Mouse (Mus musculus) urinary bladder, adult 18-20 months (tissue): Measurements from ENCODE around the gene C1galt1.

ENCODE experiments used
- DNase-seq, 2 experiments: peaks; one replicate each; pipeline ENCODE4 v3.0.0; 2022; ENCODE audit warnings: low spot score in 2 of 2, mixed read lengths in 2 of 2

C1galt1 gene

GRCm38 (mm10) chr6:7858586-7858985, 13.9 kb downstream of the C1galt1 start:
- no peak for DNase-seq

GRCm38 (mm10) chr6:7859161-7859560, 14.5 kb downstream of the C1galt1 start:
- no peak for DNase-seq

DNA sequence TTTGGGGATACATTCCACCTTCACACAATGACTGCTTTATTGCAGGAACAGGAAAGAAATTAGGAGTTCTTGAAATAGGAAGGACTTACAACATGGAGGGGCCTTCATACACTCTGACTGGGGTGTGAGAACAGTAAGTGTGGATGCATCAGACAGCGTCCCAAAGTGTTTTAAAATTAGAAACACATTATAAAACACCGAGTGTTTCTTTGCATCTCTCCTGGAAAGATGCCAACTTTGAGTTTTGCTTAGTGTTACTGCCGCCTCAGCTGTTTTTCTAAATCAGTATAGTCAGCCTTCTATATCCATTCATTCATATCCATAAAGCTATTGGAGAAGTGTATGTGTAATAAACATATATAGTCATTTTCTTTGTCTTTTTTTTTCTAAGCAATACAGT, 16.4 kb downstream of the C1galt1 start:
- no peak for DNase-seq

- DNase-seq, result no peak
Observed at GRCm38 (mm10) chr6:7863354-7863753, 18.7 kb downstream of the C1galt1 start.

GRCm38 (mm10) chr6:7876836-7877235, 32.2 kb downstream of the C1galt1 start:
- DNase-seq, result no peak

DNA sequence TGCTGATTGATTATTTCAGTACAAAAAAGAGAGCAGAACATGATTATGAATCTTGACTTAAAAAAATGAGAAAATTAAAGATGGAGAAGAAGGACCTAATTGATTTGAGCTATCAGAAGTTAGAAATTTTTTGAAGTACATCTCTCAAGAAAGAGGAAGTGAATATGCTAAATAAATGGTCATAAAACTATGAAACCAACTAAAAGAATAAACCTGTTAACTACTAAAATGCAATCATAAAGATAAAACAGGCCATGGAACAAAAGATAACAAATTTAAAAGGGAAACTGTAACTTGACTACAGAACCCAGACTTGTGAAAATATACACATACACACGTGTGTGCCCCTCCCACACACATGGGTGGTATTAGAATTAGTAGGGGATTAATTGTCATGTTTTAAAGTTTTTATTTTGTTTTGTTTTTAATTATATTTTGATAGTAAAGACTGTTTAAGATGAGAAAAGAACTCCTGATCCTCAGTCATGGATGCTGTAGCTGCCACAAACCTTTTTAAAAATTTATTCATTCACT, 37.0 kb downstream of the C1galt1 start:
- no peak for DNase-seq

DNA sequence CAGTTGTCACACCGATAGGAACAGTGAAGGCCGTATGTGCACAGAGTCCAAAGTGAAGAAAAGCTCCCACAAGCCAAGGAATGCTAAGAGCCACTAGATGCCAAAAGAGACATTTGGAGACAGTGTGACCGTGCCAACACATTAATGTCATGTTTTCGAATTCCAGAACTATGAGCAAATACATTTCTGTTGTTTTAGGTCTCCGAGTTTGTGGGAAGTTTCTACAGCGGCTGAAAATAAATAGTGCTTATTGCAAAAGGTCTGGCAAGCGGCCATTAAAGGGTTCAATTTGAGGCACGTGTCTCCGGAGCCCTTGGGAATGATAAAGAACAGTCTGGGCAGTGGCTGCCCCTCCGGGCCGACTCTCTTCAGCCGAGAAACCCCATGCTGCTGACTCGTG, 37.9 kb downstream of the C1galt1 start:
- DNase-seq, result peak in 1 of 2 experiments; percentile 12

- DNase-seq, result no peak
Observed at GRCm38 (mm10) chr6:7885994-7886684, 41.5 kb downstream of the C1galt1 start.

- DNase-seq, result no peak
Observed at GRCm38 (mm10) chr6:7886685-7887004, 42.0 kb downstream of the C1galt1 start.

GRCm38 (mm10) chr6:7896339-7896738, 51.7 kb downstream of the C1galt1 start:
- DNase-seq, result no peak

DNA sequence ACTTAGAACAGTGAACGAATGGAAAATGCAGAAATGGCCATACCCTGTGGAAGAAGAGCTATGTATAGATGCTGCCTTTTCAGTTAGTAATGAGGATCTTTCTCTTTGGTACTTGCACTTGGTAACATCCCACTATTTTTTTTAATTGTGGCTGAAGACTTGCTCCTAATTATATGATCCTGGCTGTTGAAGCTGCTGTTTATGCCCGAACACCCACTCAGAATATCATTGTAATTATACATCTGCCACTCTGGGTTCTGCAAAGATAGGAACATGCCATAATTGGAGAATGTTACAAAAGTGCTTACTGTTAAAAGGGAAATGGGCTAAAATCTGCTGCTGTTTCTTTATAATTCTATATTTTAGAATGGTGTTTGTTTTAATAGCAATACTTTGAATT, 67.4 kb downstream of the C1galt1 start:
- DNase-seq, result no peak
